In genomic region chr5:150912656-150913055, GRCm38 (mm10) we compare ENCODE assay signal across 17 mouse cellular contexts. TPM values are rescaled to one million over a fixed set of nuclear protein-coding genes. Genes with fewer than 3 reads are reported as not detected.
DNase-seq lines count a peak whose midpoint lies in the region; ATAC-seq and TF ChIP-seq lines count a peak whose summit lies in the region.
"Had no signal": no experiment of that assay in that cellular context is flagged by ENCODE, and none has a peak within 500 bp of the region (broad histone marks: within the 10 kb centered on the region; RNA-seq: fewer than 3 reads in every experiment).

No protein-coding gene starts in this region.

- ATAC-seq in lung, postnatal 0 days = no peak

- TF ChIP-seq EP300 in lung, postnatal 0 days (IDR thresholded peaks at IDR 0.05) = no peak

- no peaks in the 10 kb centered on the region for H3K27me3 ChIP-seq in lung, postnatal 0 days (replicated peaks; ENCODE audit: insufficient read depth, low read length)
- H3K27me3 ChIP-seq: CH12.LX; embryonic facial prominence, embryonic 13.5 days; hindbrain, embryonic 12.5 days; intestine, embryonic 15.5 days; liver, embryonic 15.5 days; megakaryocyte, embryonic 14.5 days had no signal

- WGBS in lung, postnatal 0 days = 26% methylated on average over 5 of the region's 5 CpGs

- H3K9me3 ChIP-seq in lung, postnatal 0 days (ENCODE audit: low read length) = no peaks in the 10 kb centered on the region
- H3K9me3 ChIP-seq: hindbrain, embryonic 12.5 days; intestine, embryonic 15.5 days; liver, embryonic 15.5 days had no signal

- no peaks in the 10 kb centered on the region for H3K4me1 ChIP-seq in lung, postnatal 0 days (ENCODE audit: insufficient read depth, low read depth, low read length)
- H3K4me1 ChIP-seq: hindbrain, embryonic 12.5 days; megakaryocyte, embryonic 14.5 days had no signal

- TF ChIP-seq CTCF in lung, postnatal 0 days (IDR thresholded peaks at IDR 0.05) = no peak

- no peak overlapping the region for H3K4me3 ChIP-seq in lung, postnatal 0 days (ENCODE audit: low read depth, low read length)
- H3K4me3 ChIP-seq: embryonic facial prominence, embryonic 13.5 days; hindbrain, embryonic 12.5 days; intestine, embryonic 15.5 days; liver, embryonic 15.5 days; megakaryocyte, embryonic 14.5 days had no signal

- H3K4me2 ChIP-seq in lung, postnatal 0 days (replicated peaks; ENCODE audit: low read depth, low read length) = no peak overlapping the region
- H3K4me2 ChIP-seq: embryonic facial prominence, embryonic 13.5 days; hindbrain, embryonic 12.5 days; intestine, embryonic 15.5 days; liver, embryonic 15.5 days had no signal

- H3K36me3 ChIP-seq in lung, postnatal 0 days (ENCODE audit: insufficient read depth, low read length) = no peaks in the 10 kb centered on the region
- H3K36me3 ChIP-seq: embryonic facial prominence, embryonic 13.5 days; hindbrain, embryonic 12.5 days; intestine, embryonic 15.5 days; liver, embryonic 15.5 days had no signal

- peak; percentile 15 for DNase-seq in embryo, embryonic 10.5 days (ENCODE audit: low spot score)
- no peak for DNase-seq in embryo, embryonic 9.5 days (ENCODE audit: extremely low spot score)
- peak; percentile 10 for DNase-seq in lung, postnatal 0 days (ENCODE audit: low spot score)
- no peak for DNase-seq in lung, adult 18-20 months
- peak; percentile 68 for DNase-seq in kidney, postnatal 10 days
- peak; percentile 56 for DNase-seq in yolk sac, embryonic 10.5 days (ENCODE audit: low spot score)
- DNase-seq in left cerebral cortex, postnatal 14 days (ENCODE audit: low spot score in 2 of 2) = no peak
- DNase-seq in cerebellum, postnatal 14 days = no peak
- DNase-seq: right cerebral cortex, postnatal 4 days; thymus, adult 18-20 months had no signal

- H3K27ac ChIP-seq in lung, postnatal 0 days (ENCODE audit: low read length) = no peak overlapping the region
- H3K27ac ChIP-seq: embryonic facial prominence, embryonic 13.5 days; hindbrain, embryonic 12.5 days; intestine, embryonic 15.5 days; liver, embryonic 15.5 days had no signal

- intact Hi-C loops in left cerebral cortex, postnatal 14 days (cut with DNase I) = no loop called here

- H3K9ac ChIP-seq in lung, postnatal 0 days (replicated peaks; ENCODE audit: low read depth) = no peak overlapping the region
- H3K9ac ChIP-seq: embryonic facial prominence, embryonic 13.5 days; hindbrain, embryonic 12.5 days; intestine, embryonic 15.5 days; liver, embryonic 15.5 days had no signal

RNA-seq across cellular contexts. Expression of gene Kl, which starts 39.8 kb away (rescaled TPM):
- 0.05 and 0.14 TPM in 2 replicates for polyA plus RNA-seq in lung, postnatal 0 days (2015; fragmentation: Nextera tagmentation; extraction: Ambion mirVana)
- total RNA-seq in left cerebral cortex, postnatal 14 days (2021) = 1 to 10 TPM; 2.9 to 3.3 TPM
- total RNA-seq: CH12.LX; monocyte, adult 5-6 weeks had no signal

Comparison
In these comparisons a context has a peak if more than half of its experiments do, and no peak if none do; other contexts are left out.
1. DNase-seq: peak in embryo, embryonic 10.5 days (single experiment), lung, postnatal 0 days (single experiment), kidney, postnatal 10 days (single experiment) and yolk sac, embryonic 10.5 days (single experiment); none in embryo, embryonic 9.5 days (single experiment), lung, adult 18-20 months (0 of 2), left cerebral cortex, postnatal 14 days (0 of 2) and cerebellum, postnatal 14 days (0 of 2).